Mouse (Mus musculus): ENCODE results near the gene Rhov. TPM values are rescaled to one million over a fixed set of nuclear protein-coding genes. Genes with fewer than 3 reads are reported as not detected.

The Rhov gene
- polyA plus RNA-seq, 1 experiment from 2014 or later: 1.8 TPM

- peaks cover 29% of the 10 kb centered on the region for H3K4me1 ChIP-seq (ENCODE audit: insufficient read depth, low read length)
- peaks cover 9% of the 10 kb centered on the region for H3K36me3 ChIP-seq (ENCODE audit: insufficient read depth, low read length)
- no peaks in the 10 kb centered on the region for H3K27me3 ChIP-seq (ENCODE audit: insufficient read depth, low read length)
- H3K4me3 ChIP-seq (ENCODE audit: low read length): no peak overlapping the region
- WGBS: 74% methylated on average over 6 of the region's 6 CpGs
- H3K9ac ChIP-seq (replicated peaks; ENCODE audit: low read length): no peak overlapping the region
- no peaks in the 10 kb centered on the region for H3K9me3 ChIP-seq (ENCODE audit: low read length)
- no peak for ATAC-seq (ENCODE audit: low FRiP score, low TSS enrichment)
- H3K27ac ChIP-seq (ENCODE audit: low read length): no peak overlapping the region
- H3K4me2 ChIP-seq (replicated peaks; ENCODE audit: low read depth, low read length): no peak overlapping the region
Measured at GRCm38 (mm10) chr2:119302876-119303275, 31.8 kb upstream of the Rhov start.

GRCm38 (mm10) chr2:119300819-119301493, 29.9 kb upstream of the Rhov start:
- no peaks in the 10 kb centered on the region for H3K9me3 ChIP-seq (ENCODE audit: low read length)
- peak overlapping the region; percentile 61 for H3K9ac ChIP-seq (replicated peaks; ENCODE audit: low read length)
- peak overlapping the region; percentile 49 for H3K4me2 ChIP-seq (replicated peaks; ENCODE audit: low read depth, low read length)
- WGBS: 38% methylated on average over 7 of the region's 7 CpGs
- H3K4me3 ChIP-seq (ENCODE audit: low read length): no peak overlapping the region
- peaks cover 27% of the 10 kb centered on the region for H3K36me3 ChIP-seq (ENCODE audit: insufficient read depth, low read length)
- no peaks in the 10 kb centered on the region for H3K27me3 ChIP-seq (ENCODE audit: insufficient read depth, low read length)
- ATAC-seq (ENCODE audit: low FRiP score, low TSS enrichment): peak; percentile 17; the same call in 1 of the 2 replicates
- peak overlapping the region; percentile 85 for H3K27ac ChIP-seq (ENCODE audit: low read length)
- H3K4me1 ChIP-seq (ENCODE audit: insufficient read depth, low read length): peaks cover 29% of the 10 kb centered on the region

- 8% methylated on average over 15 of the region's 15 CpGs for WGBS
- Histone ChIP-seq H3K36me3 (ENCODE audit: insufficient read depth, low read length) (peaks cover 30% of the 10 kb centered on the region), H3K9ac (replicated peaks; ENCODE audit: low read length) (peak overlapping the region; percentile 61), H3K4me1 (ENCODE audit: insufficient read depth, low read length) (peaks cover 29% of the 10 kb centered on the region), H3K4me3 (ENCODE audit: low read length) (peak overlapping the region; percentile 15), H3K27ac (ENCODE audit: low read length) (peak overlapping the region; percentile 85), H3K27me3 (ENCODE audit: insufficient read depth, low read length) (no peaks in the 10 kb centered on the region), H3K4me2 (replicated peaks; ENCODE audit: low read depth, low read length) (peak overlapping the region; percentile 49), H3K9me3 (ENCODE audit: low read length) (no peaks in the 10 kb centered on the region)
- peak; percentile 86 for ATAC-seq (ENCODE audit: low FRiP score, low TSS enrichment)
Measured at GRCm38 (mm10) chr2:119299981-119300818, 29.1 kb upstream of the Rhov start.

GRCm38 (mm10) chr2:119298839-119299238, 27.8 kb upstream of the Rhov start:
- Histone ChIP-seq H3K9ac (replicated peaks; ENCODE audit: low read length) (no peak overlapping the region), H3K4me2 (replicated peaks; ENCODE audit: low read depth, low read length) (no peak overlapping the region), H3K27ac (ENCODE audit: low read length) (peak overlapping the region; percentile 85; the same call in 1 of the 2 replicates), H3K4me3 (ENCODE audit: low read length) (no peak overlapping the region), H3K4me1 (ENCODE audit: insufficient read depth, low read length) (peaks cover 18% of the 10 kb centered on the region), H3K36me3 (ENCODE audit: insufficient read depth, low read length) (peaks cover 39% of the 10 kb centered on the region), H3K9me3 (ENCODE audit: low read length) (no peaks in the 10 kb centered on the region), H3K27me3 (ENCODE audit: insufficient read depth, low read length) (no peaks in the 10 kb centered on the region)
- 92% methylated on average over 2 of the region's 2 CpGs for WGBS
- ATAC-seq (ENCODE audit: low FRiP score, low TSS enrichment): no peak

GRCm38 (mm10) chr2:119298330-119298729, 27.3 kb upstream of the Rhov start:
- no peak overlapping the region for H3K4me3 ChIP-seq (ENCODE audit: low read length)
- H3K9ac ChIP-seq (replicated peaks; ENCODE audit: low read length): no peak overlapping the region
- WGBS: 41% methylated on average over 5 of the region's 5 CpGs
- no peak for ATAC-seq (ENCODE audit: low FRiP score, low TSS enrichment)
- H3K9me3 ChIP-seq (ENCODE audit: low read length): no peaks in the 10 kb centered on the region
- H3K4me1 ChIP-seq (ENCODE audit: insufficient read depth, low read length): peaks cover 18% of the 10 kb centered on the region
- no peak overlapping the region for H3K27ac ChIP-seq (ENCODE audit: low read length)
- peaks cover 44% of the 10 kb centered on the region for H3K36me3 ChIP-seq (ENCODE audit: insufficient read depth, low read length)
- no peak overlapping the region for H3K4me2 ChIP-seq (replicated peaks; ENCODE audit: low read depth, low read length)
- H3K27me3 ChIP-seq (ENCODE audit: insufficient read depth, low read length): no peaks in the 10 kb centered on the region

GRCm38 (mm10) chr2:119297506-119297905, 26.4 kb upstream of the Rhov start:
- ATAC-seq (ENCODE audit: low FRiP score, low TSS enrichment): no peak
- Histone ChIP-seq H3K9me3 (ENCODE audit: low read length) (no peaks in the 10 kb centered on the region), H3K9ac (replicated peaks; ENCODE audit: low read length) (no peak overlapping the region), H3K4me2 (replicated peaks; ENCODE audit: low read depth, low read length) (no peak overlapping the region), H3K4me3 (ENCODE audit: low read length) (no peak overlapping the region), H3K36me3 (ENCODE audit: insufficient read depth, low read length) (peaks cover 52% of the 10 kb centered on the region), H3K27ac (ENCODE audit: low read length) (no peak overlapping the region), H3K4me1 (ENCODE audit: insufficient read depth, low read length) (peaks cover 18% of the 10 kb centered on the region), H3K27me3 (ENCODE audit: insufficient read depth, low read length) (no peaks in the 10 kb centered on the region)
- 92% methylated on average over 19 of the region's 19 CpGs for WGBS

GRCm38 (mm10) chr2:119296756-119297155, 25.7 kb upstream of the Rhov start:
- no peak overlapping the region for H3K9ac ChIP-seq (replicated peaks; ENCODE audit: low read length)
- no peak overlapping the region for H3K4me2 ChIP-seq (replicated peaks; ENCODE audit: low read depth, low read length)
- peaks cover 58% of the 10 kb centered on the region for H3K36me3 ChIP-seq (ENCODE audit: insufficient read depth, low read length)
- no peaks in the 10 kb centered on the region for H3K27me3 ChIP-seq (ENCODE audit: insufficient read depth, low read length)
- no peak for ATAC-seq (ENCODE audit: low FRiP score, low TSS enrichment)
- no peak overlapping the region for H3K27ac ChIP-seq (ENCODE audit: low read length)
- 94% methylated on average over 12 of the region's 12 CpGs for WGBS
- H3K4me1 ChIP-seq (ENCODE audit: insufficient read depth, low read length): peaks cover 18% of the 10 kb centered on the region
- no peaks in the 10 kb centered on the region for H3K9me3 ChIP-seq (ENCODE audit: low read length)
- no peak overlapping the region for H3K4me3 ChIP-seq (ENCODE audit: low read length)

GRCm38 (mm10) chr2:119294411-119294810, 23.3 kb upstream of the Rhov start:
- H3K4me1 ChIP-seq (ENCODE audit: insufficient read depth, low read length): peaks cover 13% of the 10 kb centered on the region
- H3K9me3 ChIP-seq (ENCODE audit: low read length): no peaks in the 10 kb centered on the region
- ATAC-seq (ENCODE audit: low FRiP score, low TSS enrichment): no peak
- WGBS: 93% methylated on average over 18 of the region's 18 CpGs
- H3K9ac ChIP-seq (replicated peaks; ENCODE audit: low read length): no peak overlapping the region
- no peaks in the 10 kb centered on the region for H3K27me3 ChIP-seq (ENCODE audit: insufficient read depth, low read length)
- no peak overlapping the region for H3K4me3 ChIP-seq (ENCODE audit: low read length)
- no peak overlapping the region for H3K27ac ChIP-seq (ENCODE audit: low read length)
- H3K4me2 ChIP-seq (replicated peaks; ENCODE audit: low read depth, low read length): no peak overlapping the region
- H3K36me3 ChIP-seq (ENCODE audit: insufficient read depth, low read length): peaks cover 69% of the 10 kb centered on the region

GRCm38 (mm10) chr2:119293776-119294390, 22.8 kb upstream of the Rhov start:
- no peak overlapping the region for H3K4me3 ChIP-seq (ENCODE audit: low read length)
- H3K27me3 ChIP-seq (ENCODE audit: insufficient read depth, low read length): no peaks in the 10 kb centered on the region
- WGBS: 91% methylated on average over 34 of the region's 34 CpGs
- peaks cover 65% of the 10 kb centered on the region for H3K36me3 ChIP-seq (ENCODE audit: insufficient read depth, low read length)
- H3K4me1 ChIP-seq (ENCODE audit: insufficient read depth, low read length): peaks cover 11% of the 10 kb centered on the region
- no peak overlapping the region for H3K9ac ChIP-seq (replicated peaks; ENCODE audit: low read length)
- no peak overlapping the region for H3K27ac ChIP-seq (ENCODE audit: low read length)
- H3K9me3 ChIP-seq (ENCODE audit: low read length): no peaks in the 10 kb centered on the region
- ATAC-seq (ENCODE audit: low FRiP score, low TSS enrichment): no peak
- no peak overlapping the region for H3K4me2 ChIP-seq (replicated peaks; ENCODE audit: low read depth, low read length)
